Mouse (Mus musculus) kidney, adult 2 months (tissue): ENCODE results near the gene Nhlh2. TPM values are rescaled to one million over a fixed set of nuclear protein-coding genes. Genes with fewer than 3 reads are reported as not detected.

Experiments
- DNase-seq: peaks from one replicate; pipeline ENCODE4 v3.0.0; 2021
- H3K27ac ChIP-seq: fragments of 200-500 bp; 2 replicates; pipeline ENCODE4 v1.5.1; 2012; ENCODE audit warnings: low read depth, low read length, control low read depth, inconsistent platforms; ENCODE audit not compliant: insufficient read depth
- H3K27me3 ChIP-seq: fragments of 200-500 bp; replicated peaks from 2 replicates; pipeline ENCODE4 v1.6.1; 2012; ENCODE audit warnings: mild to moderate bottlenecking, moderate library complexity, low read length, inconsistent platforms; ENCODE audit not compliant: control insufficient read depth, insufficient read depth
- H3K36me3 ChIP-seq: fragments of 200-500 bp; 2 replicates; pipeline ENCODE4 v1.6.1; 2012; ENCODE audit warnings: mild to moderate bottlenecking, moderate library complexity, low read length, inconsistent platforms; ENCODE audit not compliant: control insufficient read depth, insufficient read depth
- H3K4me1 ChIP-seq: fragments of 200-500 bp; 2 replicates; pipeline ENCODE4 v1.6.1; 2011; ENCODE audit warnings: low read length; ENCODE audit not compliant: control insufficient read depth, insufficient read depth
- H3K4me3 ChIP-seq: fragments of 200-500 bp; 2 replicates; pipeline ENCODE4 v1.5.1; 2011; ENCODE audit warnings: mild to moderate bottlenecking, low read depth, low read length, control low read depth; ENCODE audit not compliant: insufficient read depth
- CTCF ChIP-seq: fragments of 200-500 bp; conservative IDR thresholded peaks from 2 replicates; pipeline ENCODE4 v1.5.1; 2011; ENCODE audit warnings: low read depth, mild to moderate bottlenecking, control low read depth, low read length, moderate library complexity, mixed read lengths; ENCODE audit not compliant: insufficient read depth, insufficient read length
- POLR2A ChIP-seq: fragments of 200-500 bp; IDR thresholded peaks from one replicate; pipeline ENCODE4 v1.6.1; 2011; ENCODE audit warnings: low read depth, low read length, control low read depth
- WGBS: fragments of 180-500 bp; shearing (Covaris S2); methylation state at CpG from one replicate; pipeline ENCODE4 v1.1.7; 2018; 5-methylcytosine and 5-hydroxymethylcytosine counted together
- polyA plus RNA-seq: library from polyadenylated mRNA; depleted of rRNA; stranded (reverse); fragments of >200 nt; gene quantifications from 2 replicates; pipeline ENCODE4 v1.2.3, GENCODE M21; 2012; rRNA removed

Gene Nhlh2
- polyA plus RNA-seq, 1 experiment: not detected

DNA sequence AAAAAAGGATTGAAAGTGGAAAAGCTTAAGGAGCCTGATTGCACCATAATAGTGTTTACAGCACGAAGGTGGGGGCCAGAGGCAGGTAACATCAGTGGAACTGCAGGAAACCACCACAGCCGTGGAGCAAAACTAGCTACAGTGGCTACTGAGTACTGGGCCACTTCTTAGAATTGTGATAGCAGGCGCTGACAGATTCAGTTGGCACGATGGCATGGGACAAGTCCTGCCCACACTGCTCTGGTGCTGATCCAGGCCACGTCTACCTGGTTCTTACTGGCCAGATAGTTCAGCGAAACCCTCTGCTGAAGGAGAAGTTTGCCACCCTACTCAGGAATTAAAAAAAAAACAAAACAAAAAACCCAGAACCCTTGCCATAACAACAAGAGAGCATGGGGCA lies 54.7 kb downstream of the Nhlh2 start:
- 80% methylated on average over 6 of the region's 6 CpGs for WGBS
- no peak overlapping the region for H3K27ac ChIP-seq
- no peak overlapping the region for H3K4me3 ChIP-seq
- no peaks in the 10 kb centered on the region for H3K27me3 ChIP-seq
- no peaks in the 10 kb centered on the region for H3K36me3 ChIP-seq
- TF ChIP-seq POLR2A (no peak), CTCF (no peak)
- no peak for DNase-seq
- H3K4me1 ChIP-seq: no peaks in the 10 kb centered on the region

Other genes starting within 250 kb of the Nhlh2 start
- gene Mab21l3, start 161.1 kb upstream of the Nhlh2 start, polyA plus RNA-seq: 1.8 TPM in 2 replicates
- 2.4 and 2.7 TPM in 2 replicates for gene Slc22a15, start 85.6 kb upstream of the Nhlh2 start, polyA plus RNA-seq
- 0.38 and 2.1 TPM in 2 replicates for gene Casq2, start 76.3 kb downstream of the Nhlh2 start, polyA plus RNA-seq
- 31.1 and 34.6 TPM in 2 replicates for gene Vangl1, start 194.6 kb downstream of the Nhlh2 start, polyA plus RNA-seq